Mouse (Mus musculus) frontal cortex, postnatal 36 days (tissue): ENCODE data around the gene Fntb.

ENCODE experiments used
- DNase-seq, 2 experiments: peaks; one replicate each; pipeline ENCODE4 v3.0.0; 2022; ENCODE audit warnings: low spot score in 2 of 2

Gene Fntb

GRCm38 (mm10) chr12:76920398-76920797 is 155.0 kb downstream of the Fntb start:
- no peak for DNase-seq

GRCm38 (mm10) chr12:76920990-76921389 is 155.6 kb downstream of the Fntb start:
- no peak for DNase-seq

GRCm38 (mm10) chr12:76923118-76923517 is 157.7 kb downstream of the Fntb start:
- DNase-seq, result no peak

GRCm38 (mm10) chr12:76924904-76925604 is 159.7 kb downstream of the Fntb start:
- no peak for DNase-seq

- no peak for DNase-seq
Measured at GRCm38 (mm10) chr12:76926338-76926945, 161.1 kb downstream of the Fntb start.

GRCm38 (mm10) chr12:76927012-76927411 is 161.6 kb downstream of the Fntb start:
- no peak for DNase-seq

GRCm38 (mm10) chr12:76927539-76927938 is 162.2 kb downstream of the Fntb start:
- no peak for DNase-seq

- no peak for DNase-seq
Measured at GRCm38 (mm10) chr12:76930177-76930576, 164.8 kb downstream of the Fntb start.

GRCm38 (mm10) chr12:76931739-76932687 is 166.6 kb downstream of the Fntb start:
- no peak for DNase-seq

- no peak for DNase-seq
Measured at GRCm38 (mm10) chr12:76932688-76933060, 167.3 kb downstream of the Fntb start.

GRCm38 (mm10) chr12:76934438-76934837 is 169.0 kb downstream of the Fntb start:
- no peak for DNase-seq

GRCm38 (mm10) chr12:76936211-76936610 is 170.8 kb downstream of the Fntb start:
- no peak for DNase-seq

- no peak for DNase-seq
Measured at GRCm38 (mm10) chr12:76938013-76938412, 172.6 kb downstream of the Fntb start.

- DNase-seq, result no peak
Measured at GRCm38 (mm10) chr12:76941524-76941923, 176.1 kb downstream of the Fntb start.

- DNase-seq, result peak in 1 of 2 experiments; percentile 22
Measured at GRCm38 (mm10) chr12:76942476-76942875, 177.1 kb downstream of the Fntb start.

- no peak for DNase-seq
Measured at GRCm38 (mm10) chr12:76943046-76943445, 177.7 kb downstream of the Fntb start.

GRCm38 (mm10) chr12:76943466-76943865 is 178.1 kb downstream of the Fntb start:
- DNase-seq, result no peak

GRCm38 (mm10) chr12:76947487-76947886 is 182.1 kb downstream of the Fntb start:
- DNase-seq, result no peak

GRCm38 (mm10) chr12:76948185-76948584 is 182.8 kb downstream of the Fntb start:
- no peak for DNase-seq

GRCm38 (mm10) chr12:76948781-76949180 is 183.4 kb downstream of the Fntb start:
- DNase-seq, result no peak

- DNase-seq, result no peak
Measured at GRCm38 (mm10) chr12:76950330-76950729, 184.9 kb downstream of the Fntb start.

- no peak for DNase-seq
Measured at GRCm38 (mm10) chr12:76953750-76954363, 188.5 kb downstream of the Fntb start.
